Mouse (Mus musculus) duodenum, adult 2 months (tissue): ENCODE data around the gene Smo. TPM values are rescaled to one million over a fixed set of nuclear protein-coding genes. Genes with fewer than 3 reads are reported as not detected.

Experiments
- polyA plus RNA-seq: library from polyadenylated mRNA; depleted of rRNA; stranded (reverse); fragments of >200 nt; gene quantifications from 2 replicates; pipeline ENCODE4 v1.2.3, GENCODE M21; 2012; ENCODE audit warnings: low replicate concordance; rRNA removed

The Smo gene
- 7.1 and 13.2 TPM in 2 replicates for polyA plus RNA-seq

GRCm38 (mm10) chr6:29735336-29735688, at the start of gene Smo:
Smo (plus strand) TSS chr6:29735503.

GRCm38 (mm10) chr6:29693953-29694352, 41.4 kb upstream of the Smo start, which contains the start of gene Tspan33:
Tspan33 (plus strand) TSS chr6:29694222.

GRCm38 (mm10) chr6:29767813-29768660, 32.7 kb downstream of the Smo start, which contains the start of gene Ahcyl2:
Ahcyl2 (plus strand) TSS chr6:29768011.

Other genes starting within 250 kb of the Smo start
- gene Kcp, start 227.6 kb upstream of the Smo start, polyA plus RNA-seq, result 5.0 and 7.2 TPM in 2 replicates
- 11.5 and 15.4 TPM in 2 replicates for gene Irf5, start 208.9 kb upstream of the Smo start, polyA plus RNA-seq
- 10.2 and 36.5 TPM in 2 replicates for gene Tnpo3, start 125.6 kb upstream of the Smo start, polyA plus RNA-seq
- gene Tspan33, start 41.3 kb upstream of the Smo start, polyA plus RNA-seq, result 1.2 and 2.9 TPM in 2 replicates
- 40.2 and 68.7 TPM in 2 replicates for gene Ahcyl2, start 32.5 kb downstream of the Smo start, polyA plus RNA-seq
- gene Strip2, start 181.5 kb downstream of the Smo start, polyA plus RNA-seq, result 0.12 and 0.35 TPM in 2 replicates